Mouse (Mus musculus) Muller cell, postnatal 12 days (primary cell): Measurements from ENCODE around the gene Adgrv1.
"Not testable (repeated sequence)": the region's sequence is repeated elsewhere in the genome, so short reads cannot be mapped to it uniquely, and the experiment has no call there.

Experiments used
- DNase-seq: peaks from one replicate; pipeline ENCODE4 v3.0.0-alpha.2; 2015; ENCODE audit errors: inconsistent ontology term

Adgrv1 gene

DNA sequence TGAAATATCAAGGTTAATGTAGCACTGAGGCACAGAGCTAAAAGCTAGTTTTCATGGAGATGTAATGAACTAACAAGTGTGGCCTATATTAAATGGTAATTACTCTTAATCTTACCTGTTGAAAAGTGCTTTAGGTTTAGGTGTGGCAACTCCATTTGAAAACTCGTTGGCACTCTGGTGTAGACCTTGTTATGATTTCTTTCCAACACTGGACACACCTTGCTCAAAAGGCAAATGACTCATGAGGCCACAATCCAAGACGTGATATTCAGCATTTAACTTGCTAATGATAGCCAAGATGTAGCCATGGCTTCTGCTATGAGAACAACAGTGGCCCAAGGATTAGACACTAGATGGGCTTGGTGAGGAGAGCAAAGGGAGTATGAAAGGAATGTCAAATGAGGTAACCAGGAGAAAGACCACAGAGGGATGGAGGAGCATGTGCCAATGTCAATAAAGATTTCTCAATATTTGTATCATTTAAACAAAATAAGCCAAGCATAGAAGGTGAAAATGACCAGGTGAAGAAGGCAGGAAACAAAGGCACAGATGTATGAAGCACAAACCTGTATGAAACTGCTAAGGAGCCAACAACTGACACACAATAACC, 289.9 kb downstream of the Adgrv1 start:
- no peak for DNase-seq

GRCm38 (mm10) chr13:81335241-81335640, 297.7 kb downstream of the Adgrv1 start:
- no peak for DNase-seq

GRCm38 (mm10) chr13:81332018-81332417, 300.9 kb downstream of the Adgrv1 start:
- no peak for DNase-seq

DNA sequence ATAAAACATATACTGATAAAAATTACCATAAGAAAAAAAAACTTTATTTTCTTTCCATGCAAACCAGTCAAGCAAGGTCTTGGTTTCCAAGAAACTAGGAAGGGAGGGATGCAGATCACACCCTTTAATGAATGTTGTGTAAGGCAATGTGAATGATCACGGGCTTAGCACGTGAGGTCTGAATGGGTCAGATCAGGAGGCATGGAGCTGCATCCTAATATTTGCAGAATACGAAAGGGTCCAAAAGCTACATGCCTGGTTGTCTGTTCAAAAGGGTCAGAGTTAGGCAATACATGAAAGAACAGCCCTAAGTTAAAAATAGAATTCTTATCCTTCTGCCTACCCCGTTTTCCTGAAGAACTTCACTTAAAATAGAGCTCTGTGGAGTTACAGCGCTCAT, 303.2 kb downstream of the Adgrv1 start:
- no peak for DNase-seq

- DNase-seq, result no peak
These were observed 304.8 kb downstream of the Adgrv1 start for GRCm38 (mm10) chr13:81328181-81328580.

GRCm38 (mm10) chr13:81325606-81326215, 307.2 kb downstream of the Adgrv1 start:
- no peak for DNase-seq

GRCm38 (mm10) chr13:81323546-81324316, 309.2 kb downstream of the Adgrv1 start:
- no peak for DNase-seq

DNA sequence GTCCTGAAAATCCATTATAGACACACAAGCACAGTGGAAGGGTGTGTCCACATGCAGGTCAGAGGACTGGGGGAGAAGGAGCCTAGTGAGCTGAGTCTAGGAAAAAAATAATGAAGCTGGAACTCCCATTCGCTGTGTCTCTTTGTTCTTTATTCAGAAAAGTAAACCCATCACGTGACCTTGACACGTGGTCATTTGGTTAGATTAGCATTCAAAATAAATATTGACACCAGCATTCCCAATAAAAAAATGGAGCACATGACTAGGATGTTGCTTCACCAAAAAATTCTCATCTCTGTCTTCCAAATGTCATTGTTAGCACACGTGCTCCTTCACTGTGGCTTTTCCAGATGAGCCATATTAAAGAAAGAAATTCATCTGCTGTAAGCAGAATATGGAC, 316.4 kb downstream of the Adgrv1 start:
- DNase-seq, result no peak

- DNase-seq, result no peak
These were observed 318.4 kb downstream of the Adgrv1 start for GRCm38 (mm10) chr13:81314306-81315120.

- no peak for DNase-seq
These were observed 320.8 kb downstream of the Adgrv1 start for GRCm38 (mm10) chr13:81312148-81312547.

- DNase-seq, result no peak
These were observed 332.1 kb downstream of the Adgrv1 start for GRCm38 (mm10) chr13:81300851-81301250.

DNA sequence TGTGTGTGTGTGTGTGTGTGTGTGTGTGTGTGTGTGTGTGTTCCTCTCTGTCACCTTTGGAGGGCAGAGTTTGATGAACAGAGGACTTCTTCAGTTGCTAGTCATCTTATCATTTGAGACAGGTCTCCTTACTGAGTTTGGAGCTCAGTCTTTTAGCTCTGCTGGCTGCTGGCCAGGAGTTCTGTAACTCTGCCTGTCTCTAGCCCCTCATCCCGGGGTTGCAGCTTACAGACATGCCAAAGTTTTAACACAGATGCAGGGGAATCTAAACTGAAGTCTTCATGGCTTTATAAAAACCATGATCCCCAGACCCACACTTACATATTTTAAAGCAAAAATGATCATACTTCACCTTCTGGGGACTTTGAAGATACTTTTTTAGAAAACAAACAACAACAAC, 338.8 kb downstream of the Adgrv1 start:
- no peak for DNase-seq

DNA sequence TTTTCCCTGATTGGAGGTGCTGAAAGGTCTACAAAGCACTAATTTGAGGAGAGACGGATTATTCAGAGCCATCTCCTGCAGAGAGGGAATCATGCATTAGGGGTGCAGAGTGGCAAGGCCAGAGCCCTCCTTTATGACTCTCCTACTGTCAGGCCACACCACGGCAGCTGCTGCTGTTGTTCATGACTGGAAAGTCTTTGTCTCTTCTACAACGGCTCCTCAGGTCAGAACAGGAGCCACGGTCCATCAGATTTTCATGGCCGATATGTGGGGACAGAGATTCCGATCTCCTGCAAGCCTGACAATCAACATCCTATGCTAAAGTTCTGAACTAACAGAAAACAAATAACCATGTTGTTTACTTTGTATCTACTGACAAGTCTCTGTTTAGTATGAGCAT, 350.8 kb downstream of the Adgrv1 start:
- DNase-seq, result no peak

DNA sequence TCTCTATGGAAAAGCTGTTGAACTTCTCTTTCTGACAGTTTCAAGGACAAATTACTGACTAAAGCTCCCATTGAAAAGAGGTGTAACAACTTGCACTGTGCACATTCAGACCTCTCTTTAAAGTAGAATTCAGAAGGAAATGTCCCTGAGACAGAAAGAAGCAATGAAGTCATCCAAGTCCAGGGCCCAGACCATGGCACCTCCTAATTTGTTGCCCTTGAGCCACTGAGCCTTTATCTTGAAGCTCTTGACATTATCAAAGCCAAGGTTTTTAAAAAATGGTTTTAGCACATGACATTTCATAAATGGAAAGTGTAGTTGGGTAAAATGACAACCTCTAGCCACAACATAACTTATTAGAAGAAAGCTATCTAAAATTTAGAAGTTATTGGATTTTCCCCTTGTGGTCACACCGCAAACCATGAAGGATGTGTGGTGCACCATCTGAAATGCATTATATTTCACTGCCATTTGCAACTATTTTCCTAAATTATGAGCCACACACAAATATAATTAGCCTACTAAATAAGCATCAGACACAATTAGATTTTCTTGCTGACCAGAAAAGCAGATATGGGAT, 352.2 kb downstream of the Adgrv1 start:
- no peak for DNase-seq

- DNase-seq, result no peak
These were observed 353.6 kb downstream of the Adgrv1 start for GRCm38 (mm10) chr13:81279351-81279736.

DNA sequence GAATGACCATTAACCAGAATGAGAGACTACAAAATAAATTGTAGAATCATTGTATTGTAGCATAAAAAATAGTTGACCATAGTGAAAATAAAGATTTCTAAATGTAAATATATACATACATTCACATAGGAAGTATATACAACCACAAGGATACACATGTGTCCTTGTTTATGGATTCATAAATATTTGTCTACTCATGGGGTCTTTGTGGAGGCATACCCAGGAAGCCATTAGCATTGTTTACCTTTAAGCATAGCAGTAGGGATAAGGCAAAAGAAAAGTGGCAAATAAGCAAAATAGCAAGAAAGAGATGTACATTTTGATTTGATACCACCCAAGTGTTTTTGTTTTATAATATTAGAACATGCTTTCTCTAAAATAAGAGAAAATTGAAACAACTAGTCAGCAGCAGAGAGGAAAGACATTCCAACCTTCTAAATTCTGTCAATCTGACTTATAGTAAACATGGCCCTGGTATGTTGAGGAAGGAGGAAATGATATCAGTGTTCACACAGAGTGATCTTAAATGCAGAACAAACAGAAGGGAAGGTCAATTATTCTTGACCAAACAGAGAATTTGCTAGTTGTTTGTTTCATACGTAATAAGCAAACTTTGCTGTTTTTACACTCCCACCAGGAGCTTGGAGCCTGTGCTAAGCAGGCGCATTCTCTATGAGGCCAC, 354.1 kb downstream of the Adgrv1 start:
- DNase-seq, result no peak

DNA sequence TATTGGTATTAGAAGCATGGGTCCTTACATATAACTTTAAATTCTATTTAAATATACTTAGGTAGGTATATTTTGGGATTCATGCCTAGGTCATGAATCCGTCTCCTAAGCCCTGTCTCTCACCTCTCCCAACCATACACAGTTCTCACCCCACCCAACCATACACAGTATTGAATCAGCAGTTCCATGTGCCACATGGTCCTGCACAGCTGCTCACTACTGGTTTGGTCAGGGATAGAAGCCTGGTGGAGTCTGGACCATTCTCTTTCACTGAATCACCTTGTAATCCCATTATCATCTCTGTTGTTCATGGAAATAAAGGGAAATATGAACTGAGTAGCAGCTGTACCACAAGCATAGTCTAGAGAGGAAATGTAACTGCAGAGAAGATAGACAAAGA, 359.1 kb downstream of the Adgrv1 start:
- DNase-seq, result no peak

DNA sequence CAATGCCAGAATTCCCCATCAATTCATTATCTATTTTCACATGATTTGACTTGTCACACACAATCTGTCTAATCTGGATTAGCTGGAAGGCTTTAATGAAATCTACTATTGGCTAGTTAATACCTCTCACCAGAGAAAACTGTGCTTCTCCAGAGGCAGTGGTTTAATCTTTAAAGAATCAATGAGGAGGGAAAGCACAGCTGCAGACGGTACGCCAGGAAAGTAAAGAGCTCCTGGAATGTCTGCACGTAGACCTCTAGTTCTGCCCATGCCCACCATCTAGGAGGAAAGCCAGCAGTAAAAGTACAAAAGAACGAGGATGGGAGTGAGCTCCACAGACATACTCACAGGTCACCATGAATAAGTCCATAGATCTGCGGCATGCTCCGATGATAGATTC, 362.6 kb downstream of the Adgrv1 start:
- no peak for DNase-seq

DNA sequence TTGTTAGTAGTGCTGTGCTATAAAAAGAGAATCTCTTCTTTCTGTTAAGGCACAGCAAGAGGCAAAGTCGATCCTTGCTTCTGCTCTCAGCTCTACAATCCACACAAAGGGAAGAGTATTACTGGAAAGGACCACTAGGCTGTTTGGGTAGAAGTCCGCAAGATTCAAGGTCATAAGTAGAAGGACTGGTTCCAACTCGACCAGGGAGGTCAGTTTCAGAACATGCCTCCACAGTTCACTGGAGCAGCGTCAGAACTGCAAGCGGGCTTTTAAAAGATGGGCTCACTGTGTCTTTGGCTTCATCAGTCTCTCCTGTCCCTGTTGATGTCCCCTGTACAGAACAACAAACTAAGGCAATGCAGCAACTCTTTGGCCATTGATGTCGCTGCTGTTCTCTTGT, 363.9 kb downstream of the Adgrv1 start:
- DNase-seq, result no peak

DNA sequence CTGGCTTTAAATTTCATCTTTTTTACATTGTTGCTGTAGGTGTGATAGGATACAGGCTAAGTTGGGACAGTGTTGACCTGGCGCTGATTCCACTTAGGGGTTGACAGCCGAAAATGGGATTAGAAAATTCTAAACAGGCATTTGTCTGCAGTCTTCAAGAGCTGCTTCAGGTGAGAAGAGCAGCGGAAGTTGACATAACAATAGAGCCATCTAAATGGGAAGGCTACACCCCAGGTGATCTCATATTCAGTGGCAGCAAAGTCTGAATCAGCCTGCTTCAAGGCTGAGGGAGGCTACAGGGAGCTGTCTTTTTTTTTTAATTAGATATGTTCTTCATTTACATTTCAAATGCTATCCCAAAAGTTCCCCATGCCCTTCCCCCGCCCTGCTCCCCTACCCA, 365.5 kb downstream of the Adgrv1 start:
- not testable (repeated sequence) for DNase-seq

DNA sequence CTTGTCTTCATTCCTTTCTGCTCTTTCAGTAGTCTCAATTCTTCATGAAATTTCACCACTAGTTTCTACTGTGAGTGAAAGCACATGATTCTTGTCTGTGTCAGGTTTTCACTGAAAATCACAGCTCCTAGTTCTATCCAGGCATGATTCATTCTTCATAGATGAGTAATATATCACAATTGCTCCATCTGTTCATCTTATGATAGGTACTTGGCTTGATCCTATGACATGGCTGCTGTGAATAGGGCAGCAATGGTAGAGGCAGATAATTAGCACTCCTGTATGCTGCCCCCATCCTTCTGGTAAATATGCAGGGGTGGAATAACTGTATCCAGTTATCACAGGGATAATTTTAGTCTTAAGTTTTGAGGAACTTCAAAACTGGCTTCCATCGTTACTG, 368.5 kb downstream of the Adgrv1 start:
- peak; percentile 29 for DNase-seq
